Mouse (Mus musculus) macrophage (primary cell): ENCODE results near the gene Ncoa1. TPM values are rescaled to one million over a fixed set of nuclear protein-coding genes. Genes with fewer than 3 reads are reported as not detected.

Experiments used
- H3K27ac ChIP-seq: fragments of 350-480 bp; formaldehyde crosslinking; 2 replicates; pipeline ENCODE4 v1.9.0; 2021
- H3K36me3 ChIP-seq: fragments of 350-480 bp; formaldehyde crosslinking; 2 replicates; pipeline ENCODE4 v1.9.0; 2021; ENCODE audit errors: inconsistent target
- H3K4me3 ChIP-seq: fragments of 350-480 bp; formaldehyde crosslinking; 2 replicates; pipeline ENCODE4 v1.9.0; 2021; ENCODE audit errors: inconsistent target
- H3K79me2 ChIP-seq: fragments of 350-480 bp; formaldehyde crosslinking; 2 replicates; pipeline ENCODE4 v1.9.0; 2021; ENCODE audit errors: inconsistent target
- WGBS: methylation state at CpG from one replicate; pipeline ENCODE4 v1.1.7; 2026; ENCODE audit warnings: inconsistent platforms; ENCODE audit not compliant: missing documents; 5-methylcytosine and 5-hydroxymethylcytosine counted together
- polyA plus RNA-seq: library from polyadenylated mRNA; stranded (reverse); fragments of 250-400 nt; gene quantifications from 3 replicates; pipeline ENCODE4 v1.2.4, GENCODE M21; 2018; ENCODE audit warnings: inconsistent platforms
- total RNA-seq, 78 experiments: library from RNA; depleted of rRNA; stranded (reverse); fragments of 250-400 nt; gene quantifications; 1 replicate in 9 of 78; 2 replicates in 24 of 78; 3 replicates in 43 of 78; 4 replicates in 2 of 78; pipeline ENCODE4 v1.2.4; 2018; ENCODE audit warnings: inconsistent platforms in 56 of 78

Ncoa1 gene
- total RNA-seq (2018; cell fraction: chromatin; rRNA removed): 100 to 1,000 TPM in 16 of 26 experiments, 10 to 100 TPM in 10; 22.8 to 137 (median 105) TPM
- 10 to 100 TPM; 21.1 to 42.1 (median 30.2) TPM for total RNA-seq (2018; cell fraction: cytosol; rRNA removed)
- total RNA-seq (2018; cell fraction: nucleus; rRNA removed): 10 to 100 TPM; 18.5 to 87.3 (median 61.7) TPM
- 16.5 to 19.9 TPM (median 19.2 TPM) in 3 replicates for polyA plus RNA-seq

GRCm38 (mm10) chr12:4476832-4477671, at the start of gene Ncoa1:
Gene Ncoa1 (minus strand): TSS chr12:4477182.
- WGBS: 2% methylated on average over 59 of the region's 98 CpGs
- peak within 1 kb of the TSS; percentile 36; the same call in 1 of the 2 replicates for H3K27ac ChIP-seq

GRCm38 (mm10) chr12:4524546-4524945, 47.6 kb upstream of the Ncoa1 start:
- no peak overlapping the region for H3K27ac ChIP-seq
- WGBS: 84% methylated on average over 6 of the region's 7 CpGs
- H3K4me3 ChIP-seq: no peak overlapping the region
- no peaks in the 10 kb centered on the region for H3K79me2 ChIP-seq
- no peaks in the 10 kb centered on the region for H3K36me3 ChIP-seq

More at GRCm38 (mm10) chr12:4476832-4477671, at the start of gene Ncoa1:
- H3K4me3 ChIP-seq: peak within 1 kb of the TSS; percentile 57
- peaks cover 41% of the 10 kb centered on the region for H3K79me2 ChIP-seq
- no peaks in the 10 kb centered on the region for H3K36me3 ChIP-seq

DNA sequence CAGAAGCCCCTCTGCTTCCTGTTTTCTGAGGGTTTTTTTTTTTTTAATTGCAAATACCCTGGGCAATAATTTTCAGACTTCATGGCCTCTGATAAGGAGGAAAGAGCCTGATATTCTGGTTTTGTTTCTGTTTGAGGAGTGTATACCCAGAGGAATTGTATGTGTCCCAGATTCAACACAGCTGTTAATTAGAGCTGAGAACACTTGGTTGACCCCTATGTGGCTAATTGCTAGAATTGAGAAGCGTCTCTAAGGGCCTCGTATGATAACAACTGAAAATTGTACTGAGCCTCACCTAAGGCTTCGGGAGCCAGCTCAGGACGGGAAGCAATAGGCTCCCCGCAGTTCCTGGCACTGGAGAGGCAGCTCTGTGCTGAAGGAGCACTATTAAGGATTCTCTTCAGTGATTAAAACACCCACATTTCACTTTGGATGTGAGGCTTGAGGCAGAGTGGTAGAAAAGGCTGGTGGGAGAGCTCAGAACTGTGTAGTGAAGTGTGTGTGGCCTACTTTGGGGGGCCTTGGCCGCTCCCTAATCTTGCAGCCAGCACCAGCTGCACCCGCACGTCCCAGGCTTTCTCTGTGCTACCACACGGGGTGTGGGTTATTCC, 46.8 kb upstream of the Ncoa1 start:
- Histone ChIP-seq H3K79me2 (no peaks in the 10 kb centered on the region), H3K36me3 (no peaks in the 10 kb centered on the region), H3K4me3 (no peak overlapping the region), H3K27ac (no peak overlapping the region)
- WGBS: 100% methylated on average over 9 of the region's 9 CpGs

- Histone ChIP-seq H3K79me2 (no peaks in the 10 kb centered on the region), H3K4me3 (no peak overlapping the region), H3K36me3 (no peaks in the 10 kb centered on the region), H3K27ac (no peak overlapping the region)
- 78% methylated on average over 10 of the region's 10 CpGs for WGBS
Measured at GRCm38 (mm10) chr12:4523208-4523607, 46.2 kb upstream of the Ncoa1 start.

DNA sequence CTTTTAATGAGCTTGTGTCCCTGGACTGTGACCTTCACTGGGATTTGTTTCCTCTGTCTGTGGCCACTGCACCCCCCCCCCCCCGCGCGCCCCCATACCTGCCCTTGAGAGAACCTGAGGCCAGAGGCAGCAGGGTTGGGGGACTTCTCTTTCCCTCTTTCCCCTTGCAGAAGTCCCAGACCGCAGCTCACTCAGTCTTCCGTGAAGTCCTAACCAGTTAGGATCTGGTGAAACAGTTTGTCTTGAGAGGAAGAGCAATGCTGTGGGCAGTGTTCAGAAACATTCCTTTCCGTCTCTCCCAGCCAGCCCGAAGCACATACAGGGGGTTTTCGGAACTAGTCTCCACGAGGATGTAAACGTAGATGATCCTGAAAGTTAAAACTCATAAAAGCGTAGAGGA, 42.0 kb upstream of the Ncoa1 start:
- no peaks in the 10 kb centered on the region for H3K79me2 ChIP-seq
- H3K4me3 ChIP-seq: no peak overlapping the region
- no peak overlapping the region for H3K27ac ChIP-seq
- 93% methylated on average over 11 of the region's 11 CpGs for WGBS
- H3K36me3 ChIP-seq: no peaks in the 10 kb centered on the region

- Histone ChIP-seq H3K4me3 (no peak overlapping the region), H3K36me3 (no peaks in the 10 kb centered on the region), H3K27ac (no peak overlapping the region), H3K79me2 (no peaks in the 10 kb centered on the region)
- 92% methylated on average over 12 of the region's 12 CpGs for WGBS
Measured at GRCm38 (mm10) chr12:4509591-4510061, 32.6 kb upstream of the Ncoa1 start.

- H3K79me2 ChIP-seq: no peaks in the 10 kb centered on the region
- H3K36me3 ChIP-seq: no peaks in the 10 kb centered on the region
- WGBS: 67% methylated on average over 1 of the region's 1 CpGs
- H3K27ac ChIP-seq: no peak overlapping the region
- no peak overlapping the region for H3K4me3 ChIP-seq
Measured at GRCm38 (mm10) chr12:4508182-4508581, 31.2 kb upstream of the Ncoa1 start.

DNA sequence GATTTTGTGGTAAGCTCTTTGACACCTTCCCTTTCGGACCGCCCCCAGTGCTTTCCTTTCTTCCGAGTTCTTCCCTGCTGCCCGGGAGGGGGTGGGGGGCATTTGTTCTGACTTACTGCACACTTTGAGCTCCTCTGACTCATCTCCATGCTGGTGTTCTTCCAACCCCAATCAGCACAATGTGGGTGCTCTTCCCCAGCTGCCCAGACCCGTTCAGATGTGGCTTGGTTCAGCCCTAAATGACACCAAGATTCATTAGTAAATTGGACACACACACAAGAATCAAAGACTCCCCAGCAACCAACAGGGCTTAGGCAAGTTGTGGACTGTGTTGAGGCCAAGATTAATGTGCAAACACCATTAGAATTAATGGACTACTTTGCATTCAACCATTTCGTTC, 30.5 kb upstream of the Ncoa1 start:
- Histone ChIP-seq H3K4me3 (no peak overlapping the region), H3K27ac (0 out of 2 replicates have a peak overlapping the region, but pooled peaks have one; percentile 93), H3K79me2 (no peaks in the 10 kb centered on the region), H3K36me3 (no peaks in the 10 kb centered on the region)
- WGBS: 80% methylated on average over 6 of the region's 6 CpGs

DNA sequence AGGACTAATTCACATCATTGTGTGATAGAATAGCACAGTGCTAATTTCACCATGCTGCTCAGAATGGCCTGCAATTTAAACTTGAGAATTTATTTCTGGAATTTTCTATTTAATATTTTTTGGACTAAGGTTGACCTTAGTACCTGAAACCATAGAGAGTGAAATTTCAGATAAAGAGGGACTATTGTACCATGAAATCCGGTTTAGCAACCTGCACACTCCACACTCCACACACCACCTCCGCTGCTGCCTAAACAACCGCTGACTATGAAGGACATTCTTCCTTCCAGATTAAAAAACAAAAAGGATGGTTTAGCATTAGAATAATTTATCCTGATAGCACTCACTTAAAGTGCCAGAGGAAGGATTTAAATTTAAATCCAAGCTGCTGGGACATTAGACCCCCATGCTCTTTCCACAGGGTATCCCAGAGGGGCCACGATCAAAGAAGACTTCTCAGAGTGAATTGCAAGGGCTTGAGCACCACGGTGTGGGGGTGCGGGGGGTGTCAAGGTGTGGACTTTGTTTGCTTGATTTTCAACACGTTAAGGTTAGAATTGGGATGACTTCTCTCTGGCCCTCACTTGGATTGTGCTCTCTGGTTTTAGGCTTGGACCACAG, 29.9 kb upstream of the Ncoa1 start:
- Histone ChIP-seq H3K27ac (peak overlapping the region; percentile 93), H3K79me2 (no peaks in the 10 kb centered on the region), H3K4me3 (no peak overlapping the region), H3K36me3 (no peaks in the 10 kb centered on the region)
- 88% methylated on average over 7 of the region's 7 CpGs for WGBS

DNA sequence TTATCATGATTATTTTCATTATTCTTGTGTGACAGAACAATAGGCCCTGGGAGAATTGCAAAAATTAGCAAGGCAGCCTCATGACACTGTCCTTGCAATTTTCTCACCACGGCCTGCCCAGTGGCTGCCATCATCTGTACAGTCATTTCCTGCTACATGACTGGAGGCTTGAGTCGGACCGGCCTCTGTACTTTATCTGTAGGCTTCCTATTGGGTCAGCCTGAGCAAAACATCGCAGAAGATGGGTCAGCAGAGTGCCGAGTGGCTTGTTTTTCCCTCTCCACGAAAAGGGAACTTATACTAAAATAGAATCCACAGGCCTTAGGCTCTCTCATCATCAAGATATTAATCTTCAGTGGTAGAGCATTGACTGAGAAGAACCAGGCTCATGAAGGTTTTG, 28.3 kb upstream of the Ncoa1 start:
- H3K27ac ChIP-seq: peak overlapping the region; percentile 93
- no peaks in the 10 kb centered on the region for H3K36me3 ChIP-seq
- no peaks in the 10 kb centered on the region for H3K79me2 ChIP-seq
- H3K4me3 ChIP-seq: no peak overlapping the region
- 0% methylated on average over 6 of the region's 6 CpGs for WGBS

GRCm38 (mm10) chr12:4503673-4504326, 26.8 kb upstream of the Ncoa1 start:
- Histone ChIP-seq H3K4me3 (no peak overlapping the region), H3K36me3 (no peaks in the 10 kb centered on the region), H3K79me2 (no peaks in the 10 kb centered on the region), H3K27ac (no peak overlapping the region)
- 89% methylated on average over 2 of the region's 2 CpGs for WGBS

DNA sequence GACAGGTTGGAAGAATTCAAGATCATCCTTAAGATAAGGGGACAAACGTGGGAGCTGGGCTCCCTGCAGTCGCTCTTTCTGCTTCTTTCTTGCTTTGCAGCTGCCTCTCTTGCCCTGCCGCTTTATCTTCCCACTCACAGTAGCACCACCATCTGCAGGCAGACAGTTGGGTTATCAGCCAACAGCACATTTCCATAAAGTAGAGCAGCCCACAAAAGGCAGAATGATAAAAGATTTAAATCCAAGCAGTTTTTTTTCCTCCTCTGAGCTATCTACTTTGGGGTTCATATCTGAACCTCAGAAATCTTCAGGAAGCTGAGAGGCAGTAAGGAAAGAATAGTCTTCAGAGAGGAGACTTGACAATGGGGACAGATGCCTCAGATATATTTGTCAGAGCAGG, 24.9 kb upstream of the Ncoa1 start:
- H3K4me3 ChIP-seq: no peak overlapping the region
- no peaks in the 10 kb centered on the region for H3K79me2 ChIP-seq
- WGBS: 70% methylated on average over 3 of the region's 3 CpGs
- H3K27ac ChIP-seq: no peak overlapping the region
- no peaks in the 10 kb centered on the region for H3K36me3 ChIP-seq

GRCm38 (mm10) chr12:4500516-4500915, 23.5 kb upstream of the Ncoa1 start:
- 100% methylated on average over 4 of the region's 4 CpGs for WGBS
- no peaks in the 10 kb centered on the region for H3K79me2 ChIP-seq
- no peaks in the 10 kb centered on the region for H3K36me3 ChIP-seq
- H3K27ac ChIP-seq: no peak overlapping the region
- H3K4me3 ChIP-seq: no peak overlapping the region

DNA sequence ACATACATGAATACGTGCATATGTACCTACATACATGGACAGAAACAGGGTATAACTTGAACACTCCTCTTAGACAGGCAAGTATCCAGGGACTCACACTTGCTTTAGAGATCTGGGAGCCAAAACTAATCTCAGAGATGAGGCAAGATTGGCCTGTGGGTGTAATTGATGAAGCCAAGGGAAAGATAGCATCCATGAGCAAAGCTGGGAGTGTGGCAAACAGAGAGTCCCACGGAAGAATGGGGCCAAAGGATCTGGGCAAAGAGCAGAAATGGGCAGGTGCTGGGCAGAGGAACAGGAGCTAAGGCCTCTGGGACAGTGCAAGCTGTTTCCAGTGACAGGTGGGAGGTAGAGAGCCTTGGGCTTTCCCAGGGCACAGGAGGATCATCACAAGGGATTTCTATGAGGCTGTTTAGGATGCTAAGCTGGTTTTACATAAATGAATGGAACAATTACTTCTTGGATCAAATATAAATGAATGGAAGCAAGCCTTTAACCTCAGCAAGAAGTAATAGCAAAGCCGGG, 22.7 kb upstream of the Ncoa1 start:
- Histone ChIP-seq H3K36me3 (no peaks in the 10 kb centered on the region), H3K79me2 (no peaks in the 10 kb centered on the region), H3K4me3 (no peak overlapping the region), H3K27ac (no peak overlapping the region)
- WGBS: 94% methylated on average over 3 of the region's 3 CpGs
